ENCODE assay signal across 11 mouse cellular contexts in the genomic region with DNA sequence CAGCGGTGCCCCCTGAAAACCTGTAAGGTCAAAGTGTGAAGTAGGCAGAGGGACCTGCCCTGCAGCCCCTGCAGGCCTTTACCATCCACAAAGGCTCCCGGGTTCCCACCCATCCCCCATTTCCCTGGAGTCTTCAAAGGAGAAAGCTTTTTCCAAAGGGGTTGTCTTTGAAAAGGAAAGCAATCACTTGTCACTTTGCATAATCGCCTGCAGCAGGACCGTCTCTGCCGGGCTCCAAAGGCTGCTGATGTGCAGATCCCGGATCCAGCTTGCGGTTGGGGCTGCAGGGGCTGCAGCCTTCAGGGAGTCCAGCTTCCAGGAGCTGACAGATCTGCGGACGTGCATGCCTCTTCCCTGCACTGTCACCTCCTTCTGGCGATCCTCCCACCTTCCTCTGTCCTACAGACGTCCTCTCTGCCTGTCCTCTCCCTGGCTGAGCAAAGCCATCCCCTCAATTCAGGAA. TPM values are rescaled to one million over a fixed set of nuclear protein-coding genes. Genes with fewer than 3 reads are reported as not detected.
DNase-seq lines count a peak whose midpoint lies in the region; ATAC-seq and TF ChIP-seq lines count a peak whose summit lies in the region.
"Had no signal": no experiment of that assay in that cellular context is flagged by ENCODE, and none has a peak within 500 bp of the region (broad histone marks: within the 10 kb centered on the region; RNA-seq: fewer than 3 reads in every experiment).

No protein-coding gene starts in this region.

- 4% methylated on average over 11 of the region's 11 CpGs for WGBS in kidney, embryonic 15.5 days
- WGBS in hindbrain, embryonic 11.5 days = under 1% methylated on average over 11 of the region's 11 CpGs
- WGBS in midbrain, postnatal 0 days = 5% methylated on average over 11 of the region's 11 CpGs

- DNase-seq in kidney, postnatal 25 days = no peak
- peak; percentile 75 for DNase-seq in embryo, embryonic 10 days (ENCODE audit: low spot score)
- peak; percentile 82 for DNase-seq in hindbrain, embryonic 11.5 days (ENCODE audit: low spot score)
- no peak for DNase-seq in midbrain, postnatal 0 days (ENCODE audit: low spot score)
- no peak for DNase-seq in spleen, postnatal 14 days (ENCODE audit: low spot score in 2 of 2)
- DNase-seq in adipocyte (ENCODE audit: low spot score) = no peak
- DNase-seq in adrenal gland, postnatal 14 days = no peak
- DNase-seq: liver had no signal

- no peaks in the 10 kb centered on the region for H3K9me3 ChIP-seq in kidney, embryonic 15.5 days (replicated peaks)
- no peaks in the 10 kb centered on the region for H3K9me3 ChIP-seq in hindbrain, embryonic 11.5 days (ENCODE audit: control insufficient read depth, low read length)
- no peaks in the 10 kb centered on the region for H3K9me3 ChIP-seq in midbrain, postnatal 0 days (ENCODE audit: low read length)
- H3K9me3 ChIP-seq: G1E had no signal

- H3K4me1 ChIP-seq in kidney, embryonic 15.5 days = peaks cover 9% of the 10 kb centered on the region
- H3K4me1 ChIP-seq in hindbrain, embryonic 11.5 days (replicated peaks; ENCODE audit: control insufficient read depth, insufficient read depth, low read length) = peaks cover 20% of the 10 kb centered on the region
- H3K4me1 ChIP-seq in midbrain, postnatal 0 days (ENCODE audit: insufficient read depth, low read length) = peaks cover 30% of the 10 kb centered on the region

- TF ChIP-seq CTCF in midbrain, postnatal 0 days (IDR thresholded peaks at IDR 0.05) = no peak

- no peak overlapping the region for H3K9ac ChIP-seq in kidney, embryonic 15.5 days
- H3K9ac ChIP-seq in hindbrain, embryonic 11.5 days (ENCODE audit: low read depth, low read length) = peak overlapping the region; percentile 32
- 0 out of 2 replicates have a peak overlapping the region, but pooled peaks have one; percentile 6 for H3K9ac ChIP-seq in midbrain, postnatal 0 days (replicated peaks; ENCODE audit: low read length, poor library complexity, severe bottlenecking)

- peak overlapping the region; percentile 32 for H3K4me2 ChIP-seq in kidney, embryonic 15.5 days
- peak overlapping the region; percentile 20 for H3K4me2 ChIP-seq in hindbrain, embryonic 11.5 days (replicated peaks; ENCODE audit: low read depth, low read length)
- H3K4me2 ChIP-seq in midbrain, postnatal 0 days (ENCODE audit: low read depth, low read length, poor library complexity, severe bottlenecking) = no peak overlapping the region

- 0 out of 2 replicates have a peak, but pooled peaks cover 15% of the 10 kb centered on the region for H3K27me3 ChIP-seq in kidney, embryonic 15.5 days
- no peaks in the 10 kb centered on the region for H3K27me3 ChIP-seq in hindbrain, embryonic 11.5 days (ENCODE audit: control insufficient read depth, insufficient read depth, low read length)
- H3K27me3 ChIP-seq in midbrain, postnatal 0 days (ENCODE audit: insufficient read depth, low read length) = no peaks in the 10 kb centered on the region

- H3K4me3 ChIP-seq in kidney, embryonic 15.5 days (replicated peaks) = no peak overlapping the region
- H3K4me3 ChIP-seq in hindbrain, embryonic 11.5 days (ENCODE audit: low read depth, low read length) = no peak overlapping the region
- H3K4me3 ChIP-seq in midbrain, postnatal 0 days (ENCODE audit: low read depth, low read length) = no peak overlapping the region

- H3K36me3 ChIP-seq in kidney, embryonic 15.5 days = peaks cover 21% of the 10 kb centered on the region
- H3K36me3 ChIP-seq in hindbrain, embryonic 11.5 days (ENCODE audit: control insufficient read depth, insufficient read depth, low read length) = no peaks in the 10 kb centered on the region
- peaks cover 5% of the 10 kb centered on the region; the same call in 1 of the 2 replicates for H3K36me3 ChIP-seq in midbrain, postnatal 0 days (ENCODE audit: insufficient read depth, low read length)

- no peak for ATAC-seq in kidney, embryonic 15.5 days (replicated peaks; ENCODE audit: low FRiP score)
- ATAC-seq in hindbrain, embryonic 11.5 days (ENCODE audit: low FRiP score) = peak; percentile 69
- ATAC-seq in midbrain, postnatal 0 days (ENCODE audit: low FRiP score) = peak; percentile 29; the same call in 1 of the 2 replicates
- ATAC-seq: intestine, embryonic 16.5 days had no signal

- no peak overlapping the region for H3K27ac ChIP-seq in kidney, embryonic 15.5 days
- peak overlapping the region; percentile 64 for H3K27ac ChIP-seq in hindbrain, embryonic 11.5 days (ENCODE audit: low read depth, low read length)
- H3K27ac ChIP-seq in midbrain, postnatal 0 days (ENCODE audit: low read depth, low read length) = peak overlapping the region; percentile 8; the same call in 1 of the 2 replicates

RNA-seq across cellular contexts. Expression of gene Kncn, which starts 6.0 kb away (rescaled TPM):
- polyA plus RNA-seq in kidney, embryonic 15.5 days (2015; fragmentation: Nextera tagmentation; extraction: Ambion mirVana) = 0.08 TPM in 1 of 2 replicates, not detected in the other
- not detected in 2 replicates for polyA plus RNA-seq in hindbrain, embryonic 11.5 days (2014; fragmentation: Nextera tagmentation; extraction: Ambion mirVana)
- 0.09 and 0.11 TPM in 2 replicates for total RNA-seq in midbrain, postnatal 0 days (2014; rRNA removed)
- polyA plus RNA-seq in midbrain, postnatal 0 days (2015; fragmentation: Nextera tagmentation; extraction: Ambion mirVana) = 0.16 and 0.25 TPM in 2 replicates
- total RNA-seq in adrenal gland, postnatal 14 days (2021) = not detected in 2 replicates
- total RNA-seq: G1E had no signal
- polyA plus RNA-seq: G1E; intestine, embryonic 16.5 days had no signal

RNA-seq across cellular contexts. Expression of gene 6430628N08Rik, which starts 12.2 kb away (rescaled TPM):
- not detected in 2 replicates for polyA plus RNA-seq in kidney, embryonic 15.5 days (2015; fragmentation: Nextera tagmentation; extraction: Ambion mirVana)
- polyA plus RNA-seq in hindbrain, embryonic 11.5 days (2014; fragmentation: Nextera tagmentation; extraction: Ambion mirVana) = not detected in 2 replicates
- 0.33 and 0.66 TPM in 2 replicates for total RNA-seq in midbrain, postnatal 0 days (2014; rRNA removed)
- 0.94 and 1.2 TPM in 2 replicates for polyA plus RNA-seq in midbrain, postnatal 0 days (2015; fragmentation: Nextera tagmentation; extraction: Ambion mirVana)
- total RNA-seq in adrenal gland, postnatal 14 days (2021) = not detected in 2 replicates
- total RNA-seq: G1E had no signal
- polyA plus RNA-seq: G1E; intestine, embryonic 16.5 days had no signal

RNA-seq across cellular contexts. Expression of gene Mknk1, which starts 39.2 kb away (rescaled TPM):
- polyA plus RNA-seq in kidney, embryonic 15.5 days (2015; fragmentation: Nextera tagmentation; extraction: Ambion mirVana) = 23.4 and 25.6 TPM in 2 replicates
- 15.5 and 19.3 TPM in 2 replicates for polyA plus RNA-seq in hindbrain, embryonic 11.5 days (2014; fragmentation: Nextera tagmentation; extraction: Ambion mirVana)
- 18.5 and 27.8 TPM in 2 replicates for total RNA-seq in midbrain, postnatal 0 days (2014; rRNA removed)
- 22.8 and 23.2 TPM in 2 replicates for polyA plus RNA-seq in midbrain, postnatal 0 days (2015; fragmentation: Nextera tagmentation; extraction: Ambion mirVana)
- 29.3 and 42.4 TPM in 2 replicates for total RNA-seq in adrenal gland, postnatal 14 days (2021)

RNA-seq across cellular contexts. Expression of gene Mob3c, which starts 50.4 kb away (rescaled TPM):
- polyA plus RNA-seq in kidney, embryonic 15.5 days (2015; fragmentation: Nextera tagmentation; extraction: Ambion mirVana) = 12.4 and 14.6 TPM in 2 replicates
- polyA plus RNA-seq in hindbrain, embryonic 11.5 days (2014; fragmentation: Nextera tagmentation; extraction: Ambion mirVana) = 3.3 and 4.6 TPM in 2 replicates
- total RNA-seq in midbrain, postnatal 0 days (2014; rRNA removed) = 3.7 and 12.1 TPM in 2 replicates
- 2.8 and 3.1 TPM in 2 replicates for polyA plus RNA-seq in midbrain, postnatal 0 days (2015; fragmentation: Nextera tagmentation; extraction: Ambion mirVana)
- 10.2 and 12.4 TPM in 2 replicates for total RNA-seq in adrenal gland, postnatal 14 days (2021)

Comparison
In these comparisons a context has a peak if more than half of its experiments do, and no peak if none do; other contexts are left out.
1. DNase-seq: peak in embryo, embryonic 10 days (single experiment) and hindbrain, embryonic 11.5 days (single experiment); none in kidney, postnatal 25 days (0 of 2), midbrain, postnatal 0 days (single experiment), spleen, postnatal 14 days (0 of 2), adipocyte (single experiment) and adrenal gland, postnatal 14 days (single experiment).